Mouse (Mus musculus) neural tube, embryonic 14.5 days (tissue): ENCODE data around the gene Cxcl9. TPM values are rescaled to one million over a fixed set of nuclear protein-coding genes. Genes with fewer than 3 reads are reported as not detected.

ENCODE experiments used
- ATAC-seq: fragments of 200-750 bp; cut with Nextera tagmentation; 2 replicates; pipeline ENCODE4 v1.8.0; 2017; ENCODE audit warnings: low read depth, mild to moderate bottlenecking, moderate TSS enrichment, moderate library complexity
- H3K27ac ChIP-seq: fragments of 300-500 bp; sonication (generic); 2 replicates; pipeline ENCODE4 v1.5.1; 2014; ENCODE audit warnings: low read depth, mild to moderate bottlenecking, control low read depth, low read length, moderate library complexity, mixed read lengths
- H3K27me3 ChIP-seq: fragments of 300-500 bp; sonication (generic); 2 replicates; pipeline ENCODE4 v1.6.1; 2014; ENCODE audit warnings: low read length; ENCODE audit not compliant: control insufficient read depth, insufficient read depth
- H3K36me3 ChIP-seq: fragments of 300-500 bp; sonication (generic); 2 replicates; pipeline ENCODE4 v1.6.1; 2014; ENCODE audit warnings: low read length, mixed read lengths; ENCODE audit not compliant: control insufficient read depth, insufficient read depth
- H3K4me1 ChIP-seq: fragments of 300-500 bp; sonication (generic); 2 replicates; pipeline ENCODE4 v1.6.1; 2014; ENCODE audit warnings: low read length; ENCODE audit not compliant: control insufficient read depth, insufficient read depth
- H3K4me2 ChIP-seq: fragments of 300-500 bp; sonication (generic); 2 replicates; pipeline ENCODE4 v1.6.1; 2014; ENCODE audit warnings: mild to moderate bottlenecking, low read depth, low read length, control low read depth
- H3K4me3 ChIP-seq: fragments of 300-500 bp; sonication (generic); 2 replicates; pipeline ENCODE4 v1.5.1; 2014; ENCODE audit warnings: low read depth, low read length, control low read depth, mixed read lengths
- H3K9ac ChIP-seq: fragments of 300-500 bp; sonication (generic); replicated peaks from 2 replicates; pipeline ENCODE4 v1.6.1; 2014; ENCODE audit warnings: low read depth, mild to moderate bottlenecking, control low read depth, low read length, mixed read lengths
- H3K9me3 ChIP-seq: fragments of 300-500 bp; sonication (generic); 2 replicates; pipeline ENCODE4 v1.6.1; 2016; ENCODE audit warnings: low read length; ENCODE audit not compliant: control insufficient read depth
- WGBS: fragments of 180-500 bp; shearing (Covaris S2); extraction: QIAGEN DNeasy Blood & Tissue Kit; methylation state at CpG from one replicate; pipeline ENCODE4 v1.1.7; 2014; 5-methylcytosine and 5-hydroxymethylcytosine counted together
- polyA plus RNA-seq: library from polyadenylated mRNA; unstranded; fragments of >200 nt; fragmentation: Nextera tagmentation; extraction: Ambion mirVana; gene quantifications from 2 replicates; pipeline ENCODE4 v1.2.1, GENCODE M21; 2014

Gene Cxcl9
- polyA plus RNA-seq, 1 experiment from 2014 or later, result not detected

- Histone ChIP-seq H3K4me2 (no peak overlapping the region), H3K36me3 (no peaks in the 10 kb centered on the region), H3K27me3 (no peaks in the 10 kb centered on the region), H3K4me3 (no peak overlapping the region), H3K9me3 (no peaks in the 10 kb centered on the region), H3K27ac (no peak overlapping the region), H3K9ac (no peak overlapping the region), H3K4me1 (no peaks in the 10 kb centered on the region)
- WGBS, result 80% methylated on average over 6 of the region's 6 CpGs
- ATAC-seq, result no peak
Observed at GRCm38 (mm10) chr5:92327367-92327766, 512 bp downstream of the Cxcl9 start.

GRCm38 (mm10) chr5:92323264-92323663 is 4.6 kb downstream of the Cxcl9 start:
- no peaks in the 10 kb centered on the region for H3K9me3 ChIP-seq
- no peaks in the 10 kb centered on the region for H3K27me3 ChIP-seq
- ATAC-seq, result no peak
- no peak overlapping the region for H3K4me3 ChIP-seq
- no peak overlapping the region for H3K9ac ChIP-seq
- H3K4me2 ChIP-seq, result no peak overlapping the region
- H3K4me1 ChIP-seq, result no peaks in the 10 kb centered on the region
- H3K36me3 ChIP-seq, result no peaks in the 10 kb centered on the region
- WGBS, result 89% methylated on average over 5 of the region's 5 CpGs
- no peak overlapping the region for H3K27ac ChIP-seq

GRCm38 (mm10) chr5:92322612-92323011 is 5.3 kb downstream of the Cxcl9 start:
- Histone ChIP-seq H3K36me3 (no peaks in the 10 kb centered on the region), H3K27me3 (no peaks in the 10 kb centered on the region), H3K27ac (no peak overlapping the region), H3K9me3 (no peaks in the 10 kb centered on the region), H3K4me1 (no peaks in the 10 kb centered on the region), H3K9ac (no peak overlapping the region), H3K4me2 (no peak overlapping the region), H3K4me3 (no peak overlapping the region)
- WGBS, result 91% methylated on average over 4 of the region's 4 CpGs
- no peak for ATAC-seq

- H3K4me3 ChIP-seq, result no peak overlapping the region
- H3K9ac ChIP-seq, result no peak overlapping the region
- no peaks in the 10 kb centered on the region for H3K27me3 ChIP-seq
- H3K9me3 ChIP-seq, result no peaks in the 10 kb centered on the region
- ATAC-seq, result no peak
- no peaks in the 10 kb centered on the region for H3K4me1 ChIP-seq
- no peak overlapping the region for H3K27ac ChIP-seq
- no peaks in the 10 kb centered on the region for H3K36me3 ChIP-seq
- 78% methylated on average over 8 of the region's 8 CpGs for WGBS
- no peak overlapping the region for H3K4me2 ChIP-seq
Observed at GRCm38 (mm10) chr5:92321631-92322400, 6.1 kb downstream of the Cxcl9 start.

- Histone ChIP-seq H3K36me3 (no peaks in the 10 kb centered on the region), H3K9ac (no peak overlapping the region), H3K9me3 (no peaks in the 10 kb centered on the region), H3K4me3 (no peak overlapping the region), H3K4me2 (no peak overlapping the region), H3K27ac (no peak overlapping the region), H3K27me3 (no peaks in the 10 kb centered on the region), H3K4me1 (no peaks in the 10 kb centered on the region)
- 91% methylated on average over 14 of the region's 14 CpGs for WGBS
- ATAC-seq, result no peak
Observed at GRCm38 (mm10) chr5:92318596-92318995, 9.3 kb downstream of the Cxcl9 start.

- Histone ChIP-seq H3K27me3 (no peaks in the 10 kb centered on the region), H3K9me3 (no peaks in the 10 kb centered on the region), H3K4me1 (no peaks in the 10 kb centered on the region), H3K9ac (no peak overlapping the region), H3K4me2 (no peak overlapping the region), H3K27ac (no peak overlapping the region), H3K36me3 (no peaks in the 10 kb centered on the region), H3K4me3 (no peak overlapping the region)
- ATAC-seq, result no peak
- WGBS, result 86% methylated on average over 7 of the region's 7 CpGs
Observed at GRCm38 (mm10) chr5:92318119-92318518, 9.8 kb downstream of the Cxcl9 start.

- no peaks in the 10 kb centered on the region for H3K36me3 ChIP-seq
- H3K27ac ChIP-seq, result no peak overlapping the region
- ATAC-seq, result no peak
- no peaks in the 10 kb centered on the region for H3K9me3 ChIP-seq
- no peaks in the 10 kb centered on the region; the same call in 1 of the 2 replicates for H3K27me3 ChIP-seq
- H3K4me3 ChIP-seq, result no peak overlapping the region
- H3K4me1 ChIP-seq, result no peaks in the 10 kb centered on the region; the same call in 1 of the 2 replicates
- H3K4me2 ChIP-seq, result no peak overlapping the region
- WGBS, result 80% methylated on average over 7 of the region's 7 CpGs
- H3K9ac ChIP-seq, result no peak overlapping the region
Observed at GRCm38 (mm10) chr5:92313776-92314175, 14.1 kb downstream of the Cxcl9 start.

- Histone ChIP-seq H3K36me3 (no peaks in the 10 kb centered on the region), H3K4me2 (no peak overlapping the region), H3K27ac (no peak overlapping the region), H3K9ac (no peak overlapping the region), H3K4me1 (no peaks in the 10 kb centered on the region; the same call in 1 of the 2 replicates), H3K4me3 (no peak overlapping the region), H3K9me3 (no peaks in the 10 kb centered on the region), H3K27me3 (no peaks in the 10 kb centered on the region; the same call in 1 of the 2 replicates)
- WGBS, result 15% methylated on average over 13 of the region's 13 CpGs
- ATAC-seq, result no peak
Observed at GRCm38 (mm10) chr5:92312046-92312715, 15.7 kb downstream of the Cxcl9 start.
